Mouse (Mus musculus): ENCODE results near the gene Lrrc18. TPM values are rescaled to one million over a fixed set of nuclear protein-coding genes. Genes with fewer than 3 reads are reported as not detected.

Lrrc18 gene
- polyA plus RNA-seq, 1 experiment = 0.57 TPM

- TF ChIP-seq POLR2A (IDR thresholded peaks at IDR 0.05; ENCODE audit: control insufficient read depth, extremely low read depth, insufficient read depth, low read length, poor library complexity) = no peak
- TF ChIP-seq CTCF (IDR thresholded peaks at IDR 0.05; ENCODE audit: borderline replicate concordance, control insufficient read depth, extremely low read depth, insufficient read depth, low read length, poor library complexity) = no peak
- H3K4me1 ChIP-seq (replicated peaks; ENCODE audit: control insufficient read depth, insufficient read depth, low read length) = no peaks in the 10 kb centered on the region
- 89% methylated on average over 8 of the region's 8 CpGs for WGBS
Observed at GRCm38 (mm10) chr14:33000112-33000979, 9.2 kb downstream of the Lrrc18 start.

GRCm38 (mm10) chr14:33005114-33005513 is 13.9 kb downstream of the Lrrc18 start:
- H3K4me1 ChIP-seq (replicated peaks; ENCODE audit: control insufficient read depth, insufficient read depth, low read length) = no peaks in the 10 kb centered on the region
- H3K36me3 ChIP-seq (ENCODE audit: control insufficient read depth, insufficient read depth, low read length) = no peaks in the 10 kb centered on the region
- no peak overlapping the region for H3K4me3 ChIP-seq (ENCODE audit: control insufficient read depth, insufficient read depth, low read length)
- no peaks in the 10 kb centered on the region for H3K27me3 ChIP-seq (ENCODE audit: control insufficient read depth, insufficient read depth, low read length)
- H3K27ac ChIP-seq (ENCODE audit: control insufficient read depth, insufficient read depth, low read length) = no peak overlapping the region
- TF ChIP-seq POLR2A (IDR thresholded peaks at IDR 0.05; ENCODE audit: control insufficient read depth, extremely low read depth, insufficient read depth, low read length, poor library complexity) (no peak), CTCF (IDR thresholded peaks at IDR 0.05; ENCODE audit: borderline replicate concordance, control insufficient read depth, extremely low read depth, insufficient read depth, low read length, poor library complexity) (no peak)
- no peak for DNase-seq
- WGBS = 97% methylated on average over 1 of the region's 1 CpGs

More at GRCm38 (mm10) chr14:33000112-33000979, 9.2 kb downstream of the Lrrc18 start:
- no peaks in the 10 kb centered on the region for H3K27me3 ChIP-seq (ENCODE audit: control insufficient read depth, insufficient read depth, low read length)
- no peak for DNase-seq
- H3K27ac ChIP-seq (ENCODE audit: control insufficient read depth, insufficient read depth, low read length) = no peak overlapping the region
- H3K36me3 ChIP-seq (ENCODE audit: control insufficient read depth, insufficient read depth, low read length) = no peaks in the 10 kb centered on the region
- no peak overlapping the region for H3K4me3 ChIP-seq (ENCODE audit: control insufficient read depth, insufficient read depth, low read length)

GRCm38 (mm10) chr14:33007638-33008037 is 16.5 kb downstream of the Lrrc18 start:
- no peaks in the 10 kb centered on the region for H3K4me1 ChIP-seq (replicated peaks; ENCODE audit: control insufficient read depth, insufficient read depth, low read length)
- no peaks in the 10 kb centered on the region for H3K27me3 ChIP-seq (ENCODE audit: control insufficient read depth, insufficient read depth, low read length)
- 96% methylated on average over 1 of the region's 1 CpGs for WGBS
- no peak overlapping the region for H3K4me3 ChIP-seq (ENCODE audit: control insufficient read depth, insufficient read depth, low read length)
- TF ChIP-seq CTCF (IDR thresholded peaks at IDR 0.05; ENCODE audit: borderline replicate concordance, control insufficient read depth, extremely low read depth, insufficient read depth, low read length, poor library complexity) = no peak
- TF ChIP-seq POLR2A (IDR thresholded peaks at IDR 0.05; ENCODE audit: control insufficient read depth, extremely low read depth, insufficient read depth, low read length, poor library complexity) = no peak
- no peaks in the 10 kb centered on the region for H3K36me3 ChIP-seq (ENCODE audit: control insufficient read depth, insufficient read depth, low read length)
- H3K27ac ChIP-seq (ENCODE audit: control insufficient read depth, insufficient read depth, low read length) = no peak overlapping the region
- DNase-seq = no peak

- 97% methylated on average over 3 of the region's 3 CpGs for whole genome bisulfite sequencing
- Histone ChIP-seq H3K36me3 (ENCODE audit: control insufficient read depth, insufficient read depth, low read length) (no peaks in the 10 kb centered on the region), H3K4me1 (replicated peaks; ENCODE audit: control insufficient read depth, insufficient read depth, low read length) (no peaks in the 10 kb centered on the region), H3K27ac (ENCODE audit: control insufficient read depth, insufficient read depth, low read length) (no peak overlapping the region), H3K4me3 (ENCODE audit: control insufficient read depth, insufficient read depth, low read length) (no peak overlapping the region), H3K27me3 (ENCODE audit: control insufficient read depth, insufficient read depth, low read length) (no peaks in the 10 kb centered on the region)
- no peak for TF ChIP-seq POLR2A (IDR thresholded peaks at IDR 0.05; ENCODE audit: control insufficient read depth, extremely low read depth, insufficient read depth, low read length, poor library complexity)
- no peak for TF ChIP-seq CTCF (IDR thresholded peaks at IDR 0.05; ENCODE audit: borderline replicate concordance, control insufficient read depth, extremely low read depth, insufficient read depth, low read length, poor library complexity)
- no peak for DNase-seq
Observed at GRCm38 (mm10) chr14:33019050-33019449, 27.9 kb downstream of the Lrrc18 start.

DNA sequence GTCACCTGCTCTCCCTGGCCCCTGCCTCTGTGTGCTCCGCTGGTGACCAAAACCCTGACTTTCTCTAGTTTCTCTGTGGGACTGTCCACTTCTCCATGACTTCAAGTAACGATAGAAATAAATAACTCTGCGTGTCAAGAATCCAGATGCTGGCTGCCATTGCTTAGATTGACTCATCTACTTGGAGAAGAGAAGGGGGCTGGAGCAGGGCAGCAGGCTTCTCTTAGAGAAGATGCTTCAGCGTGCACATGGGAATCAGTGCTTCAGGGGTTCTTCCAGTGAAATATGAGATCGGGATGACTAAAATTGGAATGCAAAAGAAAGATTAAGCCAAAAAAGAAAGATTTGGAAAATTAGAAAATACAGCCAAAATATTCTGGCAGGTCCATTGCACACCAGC is 28.4 kb downstream of the Lrrc18 start:
- no peak for TF ChIP-seq POLR2A (IDR thresholded peaks at IDR 0.05; ENCODE audit: control insufficient read depth, extremely low read depth, insufficient read depth, low read length, poor library complexity)
- no peak for TF ChIP-seq CTCF (IDR thresholded peaks at IDR 0.05; ENCODE audit: borderline replicate concordance, control insufficient read depth, extremely low read depth, insufficient read depth, low read length, poor library complexity)
- Histone ChIP-seq H3K27me3 (ENCODE audit: control insufficient read depth, insufficient read depth, low read length) (no peaks in the 10 kb centered on the region), H3K4me3 (ENCODE audit: control insufficient read depth, insufficient read depth, low read length) (no peak overlapping the region), H3K4me1 (replicated peaks; ENCODE audit: control insufficient read depth, insufficient read depth, low read length) (no peaks in the 10 kb centered on the region), H3K36me3 (ENCODE audit: control insufficient read depth, insufficient read depth, low read length) (no peaks in the 10 kb centered on the region), H3K27ac (ENCODE audit: control insufficient read depth, insufficient read depth, low read length) (no peak overlapping the region)
- no peak for DNase-seq
- WGBS = 94% methylated on average over 5 of the region's 5 CpGs

GRCm38 (mm10) chr14:33030849-33031248 is 39.7 kb downstream of the Lrrc18 start:
- no peaks in the 10 kb centered on the region for H3K4me1 ChIP-seq (replicated peaks; ENCODE audit: control insufficient read depth, insufficient read depth, low read length)
- DNase-seq = no peak
- no peaks in the 10 kb centered on the region for H3K36me3 ChIP-seq (ENCODE audit: control insufficient read depth, insufficient read depth, low read length)
- no peak overlapping the region for H3K27ac ChIP-seq (ENCODE audit: control insufficient read depth, insufficient read depth, low read length)
- no peak overlapping the region for H3K4me3 ChIP-seq (ENCODE audit: control insufficient read depth, insufficient read depth, low read length)
- WGBS = 53% methylated on average over 3 of the region's 3 CpGs
- TF ChIP-seq CTCF (IDR thresholded peaks at IDR 0.05; ENCODE audit: borderline replicate concordance, control insufficient read depth, extremely low read depth, insufficient read depth, low read length, poor library complexity) (no peak), POLR2A (IDR thresholded peaks at IDR 0.05; ENCODE audit: control insufficient read depth, extremely low read depth, insufficient read depth, low read length, poor library complexity) (no peak)
- no peaks in the 10 kb centered on the region for H3K27me3 ChIP-seq (ENCODE audit: control insufficient read depth, insufficient read depth, low read length)
